Mouse (Mus musculus) forebrain, embryonic 12.5 days (tissue): ENCODE data around the gene Fgfbp1. TPM values are rescaled to one million over a fixed set of nuclear protein-coding genes. Genes with fewer than 3 reads are reported as not detected.
A peak's percentile ranks its signal among the peaks of the same experiment; 100 is the strongest.

Source experiments
- ATAC-seq: fragments of 200-750 bp; cut with Nextera tagmentation; 2 replicates; pipeline ENCODE4 v1.8.0; 2017; ENCODE audit warnings: moderate TSS enrichment; ENCODE audit not compliant: low FRiP score
- H3K27ac ChIP-seq: fragments of 300-500 bp; sonication (generic); 2 replicates; pipeline ENCODE4 v1.5.1; 2016; ENCODE audit warnings: mild to moderate bottlenecking
- H3K27me3 ChIP-seq: fragments of 300-500 bp; sonication (generic); 2 replicates; pipeline ENCODE4 v1.6.1; 2016; ENCODE audit warnings: mild to moderate bottlenecking
- H3K36me3 ChIP-seq: fragments of 300-500 bp; sonication (generic); replicated peaks from 2 replicates; pipeline ENCODE4 v1.6.1; 2016; ENCODE audit warnings: mild to moderate bottlenecking
- H3K4me1 ChIP-seq: fragments of 300-500 bp; sonication (generic); 2 replicates; pipeline ENCODE4 v1.6.1; 2016
- H3K4me2 ChIP-seq: fragments of 300-500 bp; sonication (generic); 2 replicates; pipeline ENCODE4 v1.6.1; 2016; ENCODE audit warnings: mild to moderate bottlenecking, moderate library complexity
- H3K4me3 ChIP-seq: fragments of 300-500 bp; sonication (generic); replicated peaks from 2 replicates; pipeline ENCODE4 v1.5.1; 2016; ENCODE audit warnings: mild to moderate bottlenecking
- H3K9ac ChIP-seq: fragments of 300-500 bp; sonication (generic); 2 replicates; pipeline ENCODE4 v1.6.1; 2016; ENCODE audit warnings: mild to moderate bottlenecking
- H3K9me3 ChIP-seq: fragments of 300-500 bp; sonication (generic); 2 replicates; pipeline ENCODE4 v1.6.1; 2016
- WGBS: fragments of 180-500 bp; shearing (Covaris S2); methylation state at CpG from one replicate; pipeline ENCODE4 v1.1.7; 2016; 5-methylcytosine and 5-hydroxymethylcytosine counted together
- polyA plus RNA-seq: library from polyadenylated mRNA; unstranded; fragments of >200 nt; fragmentation: Nextera tagmentation; extraction: Ambion mirVana; gene quantifications from 2 replicates; pipeline ENCODE4 v1.2.1, GENCODE M21; 2016

Fgfbp1 gene
- polyA plus RNA-seq, 1 experiment from 2014 or later = 1.0 TPM

DNA sequence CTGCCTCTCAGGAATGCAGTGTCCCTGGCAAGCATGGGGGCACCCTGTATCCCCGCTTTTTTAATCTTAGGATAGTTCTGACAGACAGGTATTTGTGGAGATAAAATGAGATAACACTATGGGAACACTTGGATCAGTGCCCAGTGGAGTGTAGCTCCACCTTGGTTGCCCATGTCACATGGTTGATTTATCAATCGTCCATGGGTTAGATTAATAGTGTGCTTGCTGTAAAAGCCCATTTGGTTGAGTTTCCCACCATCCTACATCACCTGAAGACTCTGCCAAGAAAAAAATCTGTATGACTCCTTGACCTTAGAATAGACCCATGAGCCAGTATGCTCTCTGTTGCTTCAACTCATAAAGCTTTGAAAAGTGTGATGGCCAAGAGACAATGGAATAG is 11.0 kb downstream of the Fgfbp1 start:
- Histone ChIP-seq H3K4me2 (no peak overlapping the region), H3K4me1 (no peaks in the 10 kb centered on the region), H3K36me3 (no peaks in the 10 kb centered on the region), H3K27ac (no peak overlapping the region), H3K27me3 (no peaks in the 10 kb centered on the region), H3K9me3 (no peaks in the 10 kb centered on the region), H3K4me3 (no peak overlapping the region), H3K9ac (no peak overlapping the region)
- WGBS = 84% methylated on average over 2 of the region's 2 CpGs
- ATAC-seq = no peak

- no peak overlapping the region for H3K4me3 ChIP-seq
- no peaks in the 10 kb centered on the region for H3K27me3 ChIP-seq
- WGBS = 59% methylated on average over 2 of the region's 2 CpGs
- H3K9me3 ChIP-seq = no peaks in the 10 kb centered on the region
- H3K36me3 ChIP-seq = no peaks in the 10 kb centered on the region
- ATAC-seq = no peak
- H3K9ac ChIP-seq = no peak overlapping the region
- H3K4me1 ChIP-seq = no peaks in the 10 kb centered on the region
- H3K4me2 ChIP-seq = no peak overlapping the region
- H3K27ac ChIP-seq = no peak overlapping the region
These were observed 12.9 kb downstream of the Fgfbp1 start for GRCm38 (mm10) chr5:43968634-43969033.

GRCm38 (mm10) chr5:43961056-43961455 is 20.5 kb downstream of the Fgfbp1 start:
- Histone ChIP-seq H3K27ac (no peak overlapping the region), H3K9me3 (no peaks in the 10 kb centered on the region), H3K4me3 (no peak overlapping the region), H3K9ac (no peak overlapping the region), H3K4me2 (no peak overlapping the region), H3K27me3 (no peaks in the 10 kb centered on the region), H3K36me3 (no peaks in the 10 kb centered on the region), H3K4me1 (no peaks in the 10 kb centered on the region)
- no peak for ATAC-seq
- 90% methylated on average over 3 of the region's 3 CpGs for WGBS

GRCm38 (mm10) chr5:43959884-43960440 is 21.6 kb downstream of the Fgfbp1 start:
- no peaks in the 10 kb centered on the region for H3K36me3 ChIP-seq
- ATAC-seq = no peak

GRCm38 (mm10) chr5:43953241-43953640 is 28.3 kb downstream of the Fgfbp1 start:
- Histone ChIP-seq H3K9me3 (no peaks in the 10 kb centered on the region), H3K4me2 (no peak overlapping the region), H3K4me3 (no peak overlapping the region), H3K4me1 (peaks cover 6% of the 10 kb centered on the region), H3K27me3 (no peaks in the 10 kb centered on the region), H3K27ac (no peak overlapping the region), H3K36me3 (no peaks in the 10 kb centered on the region), H3K9ac (no peak overlapping the region)
- WGBS = 77% methylated on average over 1 of the region's 1 CpGs
- ATAC-seq = no peak

More at GRCm38 (mm10) chr5:43959884-43960440, 21.6 kb downstream of the Fgfbp1 start:
- 82% methylated on average over 3 of the region's 3 CpGs for WGBS
- H3K4me3 ChIP-seq = no peak overlapping the region
- H3K4me2 ChIP-seq = no peak overlapping the region
- H3K27me3 ChIP-seq = no peaks in the 10 kb centered on the region
- no peaks in the 10 kb centered on the region for H3K9me3 ChIP-seq
- H3K9ac ChIP-seq = no peak overlapping the region
- no peak overlapping the region for H3K27ac ChIP-seq
- H3K4me1 ChIP-seq = no peaks in the 10 kb centered on the region

DNA sequence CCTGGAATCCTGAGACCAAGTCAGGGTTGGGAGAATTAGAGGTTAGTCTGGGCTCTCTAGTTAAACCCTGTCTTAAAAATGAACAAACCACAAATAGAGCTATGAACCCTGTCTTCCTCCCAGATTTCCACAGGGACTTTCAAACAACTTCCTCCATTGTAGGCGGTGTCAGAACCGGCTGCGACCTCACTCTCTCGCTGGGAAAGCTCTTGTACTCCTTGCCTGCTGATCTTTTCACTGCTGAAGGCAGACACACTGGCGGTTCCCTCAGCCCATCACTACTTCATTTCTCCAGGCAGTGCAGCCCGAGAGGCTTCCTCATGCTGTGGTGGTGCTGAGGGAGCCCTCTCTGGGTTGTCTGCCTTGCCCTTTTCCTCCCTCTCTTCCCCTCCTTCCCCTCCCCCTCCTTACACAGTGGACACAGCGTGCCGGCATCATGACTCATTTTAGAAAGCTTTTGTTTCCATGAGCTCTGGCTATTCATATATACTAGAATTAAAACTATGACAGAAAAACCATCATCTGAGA is 32.8 kb downstream of the Fgfbp1 start:
- Histone ChIP-seq H3K4me3 (no peak overlapping the region), H3K9me3 (no peaks in the 10 kb centered on the region), H3K27me3 (no peaks in the 10 kb centered on the region), H3K4me1 (peaks cover 14% of the 10 kb centered on the region), H3K4me2 (peak overlapping the region; percentile 75), H3K36me3 (no peaks in the 10 kb centered on the region), H3K9ac (no peak overlapping the region), H3K27ac (no peak overlapping the region)
- 1% methylated on average over 8 of the region's 8 CpGs for WGBS
- peak; percentile 39 for ATAC-seq

DNA sequence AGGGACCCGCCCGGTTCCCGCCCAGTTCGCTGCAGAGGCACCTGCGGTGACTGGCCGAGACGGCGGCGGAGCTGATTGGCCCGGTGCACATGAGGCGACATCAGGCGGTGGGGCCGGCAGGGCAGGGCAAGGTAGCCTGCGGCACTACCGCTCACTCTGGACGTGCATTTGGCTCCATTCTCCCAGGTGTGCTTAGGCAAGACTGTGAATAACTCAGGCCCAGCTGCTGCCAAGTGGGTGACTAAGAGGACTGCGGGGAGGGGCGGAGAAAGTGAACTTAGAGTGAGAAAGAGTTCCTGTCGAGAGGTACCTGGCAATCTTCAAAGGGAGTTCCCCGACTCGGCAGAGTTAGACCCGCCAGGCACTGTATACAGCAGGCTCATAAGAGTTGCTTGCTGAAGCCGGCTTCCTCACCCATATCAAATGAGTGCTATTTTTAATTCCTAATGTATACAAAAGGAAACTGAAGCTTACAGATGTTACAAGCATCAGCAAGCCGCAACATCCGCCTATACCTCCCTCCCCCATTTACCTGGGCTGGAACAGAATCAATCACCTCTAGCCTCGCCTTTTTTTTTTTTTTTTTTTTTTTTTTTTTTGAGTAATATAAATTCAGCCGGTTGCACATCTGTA is 33.4 kb downstream of the Fgfbp1 start:
- Histone ChIP-seq H3K27me3 (no peaks in the 10 kb centered on the region), H3K9me3 (no peaks in the 10 kb centered on the region), H3K27ac (no peak overlapping the region), H3K4me3 (peak overlapping the region; percentile 34), H3K9ac (peak overlapping the region; percentile 38; the same call in 1 of the 2 replicates), H3K36me3 (no peaks in the 10 kb centered on the region), H3K4me2 (peak overlapping the region; percentile 75), H3K4me1 (peaks cover 14% of the 10 kb centered on the region)
- ATAC-seq = peak; percentile 89
- 3% methylated on average over 27 of the region's 27 CpGs for WGBS

DNA sequence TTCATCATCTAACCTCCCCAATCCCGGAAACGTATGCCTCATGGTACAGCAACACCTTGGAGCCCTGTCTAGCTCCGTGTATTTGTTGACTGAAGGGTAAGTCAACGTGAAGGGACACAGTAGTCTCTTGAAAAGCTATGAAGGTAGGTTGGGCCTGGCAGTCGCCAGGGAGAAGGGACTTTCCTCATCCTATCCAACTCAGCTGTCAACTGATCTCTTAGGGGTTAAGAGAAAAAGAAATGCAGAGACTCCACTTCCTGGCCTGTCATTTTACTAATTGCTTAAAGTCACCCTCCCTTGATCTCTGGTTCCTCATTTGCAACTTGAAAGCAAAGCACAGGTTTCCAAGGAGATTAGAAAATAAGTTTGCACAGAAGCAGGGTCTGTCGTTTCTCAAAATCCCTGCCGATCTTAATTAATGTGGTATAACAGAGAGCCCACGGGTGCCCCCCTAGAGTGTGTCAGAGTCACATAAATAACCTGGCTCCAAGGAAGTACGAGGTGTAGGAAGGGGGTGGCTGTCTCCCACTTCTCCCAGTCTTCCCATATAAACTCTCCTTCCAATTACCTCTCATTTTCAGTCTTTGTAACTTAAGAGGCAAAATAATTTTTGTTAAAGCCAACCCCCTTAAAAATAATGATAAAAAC is 34.1 kb downstream of the Fgfbp1 start:
- Histone ChIP-seq H3K9ac (no peak overlapping the region), H3K27ac (no peak overlapping the region), H3K4me2 (peak overlapping the region; percentile 75), H3K4me3 (peak overlapping the region; percentile 34; the same call in 1 of the 2 replicates), H3K27me3 (no peaks in the 10 kb centered on the region), H3K4me1 (peaks cover 14% of the 10 kb centered on the region), H3K9me3 (no peaks in the 10 kb centered on the region), H3K36me3 (no peaks in the 10 kb centered on the region)
- 37% methylated on average over 9 of the region's 9 CpGs for WGBS
- 0 out of 2 replicates have a peak, but pooled peaks have one; percentile 52 for ATAC-seq

GRCm38 (mm10) chr5:43933269-43933668 is 48.3 kb downstream of the Fgfbp1 start:
- H3K4me3 ChIP-seq = no peak overlapping the region
- no peak overlapping the region for H3K9ac ChIP-seq
- ATAC-seq = no peak
- no peaks in the 10 kb centered on the region for H3K9me3 ChIP-seq
- H3K36me3 ChIP-seq = no peaks in the 10 kb centered on the region
- H3K4me2 ChIP-seq = no peak overlapping the region
- no peaks in the 10 kb centered on the region for H3K4me1 ChIP-seq
- no peak overlapping the region for H3K27ac ChIP-seq
- no peaks in the 10 kb centered on the region for H3K27me3 ChIP-seq
- WGBS = 43% methylated on average over 2 of the region's 2 CpGs

Other genes starting within 250 kb of the Fgfbp1 start
- gene Bst1, start 162.9 kb downstream of the Fgfbp1 start, polyA plus RNA-seq = not detected in 2 replicates
- 70.1 and 70.5 TPM in 2 replicates for gene Fbxl5, start 160.1 kb downstream of the Fgfbp1 start, polyA plus RNA-seq
- gene Cd38, start 113.2 kb downstream of the Fgfbp1 start, polyA plus RNA-seq = 3.5 and 3.7 TPM in 2 replicates
- gene Gm7879, start 68.6 kb downstream of the Fgfbp1 start, polyA plus RNA-seq = 1.3 TPM in 1 of 2 replicates, not detected in the other
- gene Prom1, start 120.3 kb upstream of the Fgfbp1 start, polyA plus RNA-seq = 102 and 109 TPM in 2 replicates
- gene Tapt1, start 244.8 kb upstream of the Fgfbp1 start, polyA plus RNA-seq = 30.3 and 31.6 TPM in 2 replicates